Mouse (Mus musculus): Measurements from ENCODE around the gene Dennd1a.

- TF ChIP-seq CTCF (IDR thresholded peaks at IDR 0.05; ENCODE audit: insufficient read depth, low read length) (no peak), POLR2A (IDR thresholded peaks at IDR 0.05; ENCODE audit: borderline replicate concordance, extremely low read depth, low read depth, low read length) (no peak)
Observed at GRCm38 (mm10) chr2:37801687-37802086, 485.5 kb downstream of the Dennd1a start.
